Mouse (Mus musculus) cerebellum, postnatal 10 days (tissue): ENCODE results near the gene Hoxb2.

Source experiments
- DNase-seq, 2 experiments: peaks; one replicate each; pipeline ENCODE4 v3.0.0; 2021; ENCODE audit warnings: mixed read lengths in 2 of 2

Hoxb2 gene

GRCm38 (mm10) chr11:96352691-96353521 is 2.6 kb downstream of the Hoxb2 start:
- peak; percentile 47 to 48 for DNase-seq

- peak in 1 of 2 experiments; percentile 53 for DNase-seq
These were observed 3.2 kb downstream of the Hoxb2 start for GRCm38 (mm10) chr11:96353522-96353841.

GRCm38 (mm10) chr11:96353939-96354338 is 3.6 kb downstream of the Hoxb2 start:
- DNase-seq: peak; percentile 39 to 49

- peak in 1 of 2 experiments; percentile 40 for DNase-seq
These were observed 4.1 kb downstream of the Hoxb2 start for GRCm38 (mm10) chr11:96354376-96354775.

GRCm38 (mm10) chr11:96354801-96355311 is 4.5 kb downstream of the Hoxb2 start:
- DNase-seq: no peak

GRCm38 (mm10) chr11:96363807-96364206 is 13.5 kb downstream of the Hoxb2 start:
- DNase-seq: no peak

GRCm38 (mm10) chr11:96365441-96366091 is 15.2 kb downstream of the Hoxb2 start, which contains the start of gene Hoxb1:
Gene Hoxb1 (plus strand): TSS chr11:96365752.
- no peak for DNase-seq

GRCm38 (mm10) chr11:96366092-96367041 is 16.0 kb downstream of the Hoxb2 start:
- no peak for DNase-seq

- DNase-seq: no peak
These were observed 16.8 kb downstream of the Hoxb2 start for GRCm38 (mm10) chr11:96367141-96367540.

GRCm38 (mm10) chr11:96368686-96369085 is 18.4 kb downstream of the Hoxb2 start:
- no peak for DNase-seq

- no peak for DNase-seq
These were observed 18.8 kb downstream of the Hoxb2 start for GRCm38 (mm10) chr11:96369140-96369539.

- DNase-seq: no peak
These were observed 21.4 kb downstream of the Hoxb2 start for GRCm38 (mm10) chr11:96371726-96372125.

- DNase-seq: no peak
These were observed 22.2 kb downstream of the Hoxb2 start for GRCm38 (mm10) chr11:96372519-96372918.

GRCm38 (mm10) chr11:96374810-96375209 is 24.5 kb downstream of the Hoxb2 start:
- DNase-seq: no peak

- no peak for DNase-seq
These were observed 33.1 kb downstream of the Hoxb2 start for GRCm38 (mm10) chr11:96383381-96383780.

GRCm38 (mm10) chr11:96387635-96388034 is 37.3 kb downstream of the Hoxb2 start:
- no peak for DNase-seq

GRCm38 (mm10) chr11:96396772-96397626 is 46.7 kb downstream of the Hoxb2 start:
- DNase-seq: no peak

- no peak for DNase-seq
These were observed 47.5 kb downstream of the Hoxb2 start for GRCm38 (mm10) chr11:96397806-96398335.

- no peak for DNase-seq
These were observed 49.6 kb downstream of the Hoxb2 start for GRCm38 (mm10) chr11:96399923-96400322.
